Mouse (Mus musculus) cerebellum, adult 2 months (tissue): ENCODE data around the gene Tcf7l2.

Experiments
- CTCF ChIP-seq: fragments of 200-500 bp; IDR thresholded peaks from 2 replicates; pipeline ENCODE4 v1.5.1; 2011; ENCODE audit warnings: low read depth, mild to moderate bottlenecking, control low read depth, low read length, moderate library complexity, borderline replicate concordance; ENCODE audit not compliant: insufficient read depth
- POLR2A ChIP-seq: fragments of 200-500 bp; IDR thresholded peaks from 2 replicates; pipeline ENCODE4 v1.6.1; 2011; ENCODE audit warnings: low read length, control low read depth, borderline replicate concordance; ENCODE audit not compliant: insufficient read depth

DNA sequence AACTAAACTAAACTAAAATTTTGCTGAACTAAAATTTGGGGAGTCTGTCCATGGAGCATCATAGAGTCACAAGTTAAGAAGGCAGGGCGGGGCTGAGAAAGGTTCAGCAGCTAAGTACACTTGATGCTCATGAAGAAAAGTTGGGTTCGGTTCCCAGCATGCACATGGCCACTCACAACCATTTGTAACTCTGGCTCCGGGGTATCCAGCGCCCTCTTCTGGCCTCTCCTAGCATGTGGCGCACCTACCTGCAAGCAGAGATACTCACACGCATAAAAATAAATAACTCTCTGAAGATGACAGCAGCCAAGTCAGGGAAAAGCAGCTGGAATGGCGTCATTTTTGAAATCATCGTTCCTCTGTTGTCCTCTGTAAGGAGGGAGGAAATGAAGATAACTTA is 171.2 kb downstream of the Tcf7l2 start:
- TF ChIP-seq CTCF (no peak), POLR2A (no peak)
